Mouse (Mus musculus): Measurements from ENCODE around the gene Mllt11. TPM values are rescaled to one million over a fixed set of nuclear protein-coding genes. Genes with fewer than 3 reads are reported as not detected.

The Mllt11 gene
- polyA plus RNA-seq, 1 experiment from 2014 or later = 11.5 TPM

- Histone ChIP-seq H3K9ac (no peak overlapping the region), H3K9me3 (no peaks in the 10 kb centered on the region), H3K27ac (no peak overlapping the region), H3K36me3 (peaks cover 28% of the 10 kb centered on the region), H3K4me2 (0 out of 2 replicates have a peak overlapping the region, but pooled peaks have one; percentile 12), H3K4me1 (peaks cover 6% of the 10 kb centered on the region; the same call in 1 of the 2 replicates), H3K27me3 (no peaks in the 10 kb centered on the region), H3K4me3 (peak overlapping the region; percentile 8)
- WGBS = 30% methylated on average over 17 of the region's 17 CpGs
- no peak for ATAC-seq (ENCODE audit: insufficient number of reproducible peaks, low FRiP score, low TSS enrichment, low read depth)
These were observed 8.9 kb upstream of the Mllt11 start for GRCm38 (mm10) chr3:95240900-95241299.

GRCm38 (mm10) chr3:95239971-95240370, 8.0 kb upstream of the Mllt11 start:
- H3K27me3 ChIP-seq = no peaks in the 10 kb centered on the region
- H3K4me2 ChIP-seq = no peak overlapping the region
- ATAC-seq (ENCODE audit: insufficient number of reproducible peaks, low FRiP score, low TSS enrichment, low read depth) = no peak
- H3K9me3 ChIP-seq = no peaks in the 10 kb centered on the region
- peaks cover 37% of the 10 kb centered on the region for H3K36me3 ChIP-seq
- no peak overlapping the region for H3K9ac ChIP-seq
- H3K4me1 ChIP-seq = peaks cover 6% of the 10 kb centered on the region; the same call in 1 of the 2 replicates
- H3K27ac ChIP-seq = no peak overlapping the region
- H3K4me3 ChIP-seq = no peak overlapping the region
- WGBS = 83% methylated on average over 12 of the region's 12 CpGs

- Histone ChIP-seq H3K36me3 (peaks cover 46% of the 10 kb centered on the region), H3K4me2 (no peak overlapping the region), H3K4me3 (no peak overlapping the region), H3K4me1 (peaks cover 6% of the 10 kb centered on the region; the same call in 1 of the 2 replicates), H3K27ac (no peak overlapping the region), H3K9me3 (no peaks in the 10 kb centered on the region), H3K9ac (no peak overlapping the region), H3K27me3 (no peaks in the 10 kb centered on the region)
- 88% methylated on average over 6 of the region's 6 CpGs for WGBS
- ATAC-seq (ENCODE audit: insufficient number of reproducible peaks, low FRiP score, low TSS enrichment, low read depth) = no peak
These were observed 7.1 kb upstream of the Mllt11 start for GRCm38 (mm10) chr3:95239022-95239421.

DNA sequence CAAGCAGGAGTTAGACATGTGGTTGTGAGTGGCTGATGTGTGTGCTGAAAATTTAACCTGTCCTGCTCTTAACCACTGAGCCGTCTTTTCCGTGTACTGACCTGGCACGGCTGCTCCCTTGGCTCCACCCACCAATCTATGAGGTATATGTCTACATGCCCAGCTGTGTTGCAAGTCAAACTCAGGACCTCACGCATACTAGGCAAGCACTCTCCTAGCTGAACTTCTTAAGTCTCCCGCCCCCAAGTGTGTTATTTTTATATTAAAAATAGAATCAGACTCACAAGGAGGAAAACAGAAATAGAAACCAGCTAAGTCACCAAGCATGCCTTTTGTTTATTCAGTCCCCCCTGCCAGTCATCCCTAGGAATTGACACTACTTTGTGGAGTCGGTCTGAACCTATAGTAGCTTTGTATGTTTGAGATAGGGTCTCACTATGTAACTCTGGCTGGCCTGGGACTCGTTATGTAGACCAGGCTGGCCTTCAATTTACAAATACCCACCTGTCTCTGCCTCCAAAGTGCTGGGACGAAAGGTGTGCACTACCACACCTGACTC, 5.6 kb upstream of the Mllt11 start:
- no peaks in the 10 kb centered on the region for H3K27me3 ChIP-seq
- H3K4me3 ChIP-seq = no peak overlapping the region
- H3K9me3 ChIP-seq = no peaks in the 10 kb centered on the region
- peaks cover 59% of the 10 kb centered on the region for H3K36me3 ChIP-seq
- peaks cover 6% of the 10 kb centered on the region; the same call in 1 of the 2 replicates for H3K4me1 ChIP-seq
- H3K27ac ChIP-seq = no peak overlapping the region
- ATAC-seq (ENCODE audit: insufficient number of reproducible peaks, low FRiP score, low TSS enrichment, low read depth) = no peak
- H3K4me2 ChIP-seq = no peak overlapping the region
- 83% methylated on average over 8 of the region's 8 CpGs for WGBS
- H3K9ac ChIP-seq = no peak overlapping the region

- no peak overlapping the region for H3K27ac ChIP-seq
- no peaks in the 10 kb centered on the region for H3K9me3 ChIP-seq
- no peak overlapping the region for H3K4me3 ChIP-seq
- H3K4me1 ChIP-seq = peaks cover 17% of the 10 kb centered on the region
- 77% methylated on average over 23 of the region's 23 CpGs for WGBS
- H3K9ac ChIP-seq = no peak overlapping the region
- ATAC-seq (ENCODE audit: insufficient number of reproducible peaks, low FRiP score, low TSS enrichment, low read depth) = no peak
- peaks cover 72% of the 10 kb centered on the region for H3K36me3 ChIP-seq
- no peak overlapping the region for H3K4me2 ChIP-seq
- H3K27me3 ChIP-seq = no peaks in the 10 kb centered on the region
These were observed 3.7 kb upstream of the Mllt11 start for GRCm38 (mm10) chr3:95235386-95236301.

DNA sequence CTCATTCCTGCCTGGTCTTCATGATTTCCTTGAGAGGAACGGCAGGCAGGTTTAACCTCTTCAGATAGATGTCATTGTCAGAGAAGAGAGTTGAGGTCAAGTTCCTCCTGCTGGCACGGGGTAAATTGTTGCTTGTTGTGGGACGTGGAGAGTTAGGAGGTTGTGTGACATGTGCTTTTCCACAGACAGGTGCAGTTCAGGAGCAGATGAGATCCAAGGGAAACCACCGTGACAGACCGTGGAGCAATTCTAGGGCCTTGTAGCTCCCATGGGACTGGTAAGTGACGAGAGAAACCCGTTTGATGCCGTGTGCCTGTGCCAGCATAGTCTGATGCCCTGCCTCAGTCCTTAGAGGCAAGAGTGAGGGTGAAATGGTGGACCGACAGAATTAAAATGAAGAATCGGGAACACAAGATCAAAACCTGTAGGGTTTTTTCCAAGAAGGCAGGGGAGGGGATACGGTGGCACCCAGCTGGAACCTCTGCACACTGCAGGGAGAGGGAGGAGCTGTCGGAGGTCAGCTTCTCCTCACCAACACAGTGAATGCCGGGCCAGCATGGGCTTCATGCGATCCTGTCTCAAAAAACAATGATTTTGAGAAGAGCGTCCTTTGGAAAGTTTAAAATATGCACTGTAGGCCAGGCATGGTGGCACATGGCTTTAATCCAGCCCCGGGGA, 1.5 kb upstream of the Mllt11 start:
- H3K27ac ChIP-seq = no peak overlapping the region
- H3K9ac ChIP-seq = no peak overlapping the region
- peaks cover 72% of the 10 kb centered on the region for H3K36me3 ChIP-seq
- H3K4me1 ChIP-seq = peaks cover 24% of the 10 kb centered on the region
- 79% methylated on average over 16 of the region's 16 CpGs for WGBS
- ATAC-seq (ENCODE audit: insufficient number of reproducible peaks, low FRiP score, low TSS enrichment, low read depth) = no peak
- H3K4me2 ChIP-seq = no peak overlapping the region
- no peaks in the 10 kb centered on the region for H3K9me3 ChIP-seq
- H3K27me3 ChIP-seq = no peaks in the 10 kb centered on the region
- no peak overlapping the region for H3K4me3 ChIP-seq

GRCm38 (mm10) chr3:95232771-95233170, 800 bp upstream of the Mllt11 start:
- WGBS = 86% methylated on average over 7 of the region's 7 CpGs
- peaks cover 65% of the 10 kb centered on the region for H3K36me3 ChIP-seq

GRCm38 (mm10) chr3:95230495-95231297, 1.3 kb downstream of the Mllt11 start:
- Histone ChIP-seq H3K4me2 (peak overlapping the region; percentile 64), H3K36me3 (peaks cover 45% of the 10 kb centered on the region), H3K27me3 (no peaks in the 10 kb centered on the region), H3K4me3 (peak overlapping the region; percentile 90), H3K9ac (0 out of 2 replicates have a peak overlapping the region, but pooled peaks have one; percentile 18), H3K27ac (peak overlapping the region; percentile 97), H3K4me1 (peaks cover 33% of the 10 kb centered on the region), H3K9me3 (no peaks in the 10 kb centered on the region)
- WGBS = 50% methylated on average over 8 of the region's 8 CpGs
- no peak for ATAC-seq (ENCODE audit: insufficient number of reproducible peaks, low FRiP score, low TSS enrichment, low read depth)

More at GRCm38 (mm10) chr3:95232771-95233170, 800 bp upstream of the Mllt11 start:
- no peaks in the 10 kb centered on the region for H3K27me3 ChIP-seq
- H3K4me1 ChIP-seq = peaks cover 24% of the 10 kb centered on the region
- no peak for ATAC-seq (ENCODE audit: insufficient number of reproducible peaks, low FRiP score, low TSS enrichment, low read depth)
- no peaks in the 10 kb centered on the region for H3K9me3 ChIP-seq
- H3K9ac ChIP-seq = no peak overlapping the region
- no peak overlapping the region for H3K4me3 ChIP-seq
- no peak overlapping the region for H3K4me2 ChIP-seq
- no peak overlapping the region for H3K27ac ChIP-seq

GRCm38 (mm10) chr3:95229781-95230494, 2.0 kb downstream of the Mllt11 start:
- Histone ChIP-seq H3K4me1 (peaks cover 33% of the 10 kb centered on the region), H3K4me3 (peak overlapping the region; percentile 90), H3K9ac (peak overlapping the region; percentile 94), H3K4me2 (peak overlapping the region; percentile 64), H3K27me3 (no peaks in the 10 kb centered on the region), H3K9me3 (no peaks in the 10 kb centered on the region), H3K27ac (peak overlapping the region; percentile 97), H3K36me3 (peaks cover 44% of the 10 kb centered on the region)
- peak; percentile 55 for ATAC-seq (ENCODE audit: insufficient number of reproducible peaks, low FRiP score, low TSS enrichment, low read depth)
- under 1% methylated on average over 13 of the region's 13 CpGs for WGBS

- WGBS = under 1% methylated on average over 43 of the region's 43 CpGs
- no peaks in the 10 kb centered on the region for H3K27me3 ChIP-seq
- peaks cover 33% of the 10 kb centered on the region for H3K4me1 ChIP-seq
- H3K9me3 ChIP-seq = no peaks in the 10 kb centered on the region
- ATAC-seq (ENCODE audit: insufficient number of reproducible peaks, low FRiP score, low TSS enrichment, low read depth) = 0 out of 2 replicates have a peak, but pooled peaks have one; percentile 4
- peak overlapping the region; percentile 64 for H3K4me2 ChIP-seq
- H3K9ac ChIP-seq = peak overlapping the region; percentile 94
- H3K4me3 ChIP-seq = peak overlapping the region; percentile 90
- peaks cover 36% of the 10 kb centered on the region for H3K36me3 ChIP-seq
- peak overlapping the region; percentile 97 for H3K27ac ChIP-seq
These were observed 2.8 kb downstream of the Mllt11 start for GRCm38 (mm10) chr3:95228894-95229780.
